ENCODE assay signal across 8 mouse cellular contexts in genomic region chr6:40324897-40325841, GRCm38 (mm10). TPM values are rescaled to one million over a fixed set of nuclear protein-coding genes. Genes with fewer than 3 reads are reported as not detected.
DNase-seq lines count a peak whose midpoint lies in the region; ATAC-seq lines count a peak whose summit lies in the region.

Agk (plus strand) TSS chr6:40325172.

- peak; percentile 90 for DNase-seq in embryo, embryonic 10 days (ENCODE audit: low spot score)
- peak; percentile 70 for DNase-seq in gastrocnemius, postnatal 14 days
- peak; percentile 51 to 82 for DNase-seq in left cerebral cortex, postnatal 10 days (ENCODE audit: extremely low spot score in 1 of 2, low spot score in 2 of 2)
- DNase-seq in right cerebral cortex, postnatal 25 days, result peak; percentile 78
- peak; percentile 73 for DNase-seq in urinary bladder, postnatal 4 days (ENCODE audit: low spot score in 2 of 2)

- intact Hi-C loops in gastrocnemius, postnatal 14 days (cut with DNase I; ENCODE audit: low total_unique reads), result loop anchor here (5.0 kb wide), 1 partner anchor 147 kb away; the partner anchor contains the start of gene Ssbp1
- intact Hi-C loops in left cerebral cortex, postnatal 10 days (cut with DNase I), result loop anchor here (2.0 kb wide), 1 partner anchor 146 kb away; the partner anchor contains the start of gene Ssbp1

- ATAC-seq in activated CD4-positive, CD25-positive, alpha-beta regulatory T cell, adult 4 months, result peak; percentile 82
- ATAC-seq in inflammation-experienced regulatory T-cells, adult 6 months, result peak; percentile 83
- ATAC-seq in megakaryocyte-erythroid progenitor cell, adult 5-6 weeks (replicated peaks; ENCODE audit: low FRiP score, low TSS enrichment, poor library complexity, severe bottlenecking), result peak; percentile 97

RNA-seq across cellular contexts. Expression of gene Agk, which starts in this region (rescaled TPM):
- polyA plus RNA-seq in activated CD4-positive, CD25-positive, alpha-beta regulatory T cell, adult 4 months (2017; shearing (Covaris generic)), result 10 to 100 TPM; 46.2 to 49.9 TPM
- total RNA-seq in gastrocnemius, postnatal 14 days (2021), result 10 to 100 TPM; 10.2 to 10.3 TPM
- polyA plus RNA-seq in inflammation-experienced regulatory T-cells, adult 6 months (2017; shearing (Covaris generic)), result 10 to 100 TPM; 42.6 to 70.6 (median 59.1) TPM
- total RNA-seq in left cerebral cortex, postnatal 10 days (2021), result 10 to 100 TPM; 60.6 to 62.3 TPM
- 22.8 and 28.0 TPM in 2 replicates for total RNA-seq in megakaryocyte-erythroid progenitor cell, adult 5-6 weeks (2014; fragmentation: Nextera tagmentation)
- total RNA-seq in megakaryocyte-erythroid progenitor cell, adult 5-6 weeks (2017), result 38.4 and 39.2 TPM in 2 replicates

Comparison
In these comparisons a context has a peak if more than half of its experiments do, and no peak if none do; other contexts are left out.
1. Peak in every context shown above with its lines: DNase-seq and ATAC-seq.